Mouse (Mus musculus) induced T-regulatory cell, adult 2 months (primary cell): Measurements from ENCODE around the gene Trank1.

Experiments
- DNase-seq: peaks from one replicate; pipeline ENCODE4 v3.0.0-alpha.2; 2012; ENCODE audit warnings: low read depth

The Trank1 gene

GRCm38 (mm10) chr9:111381056-111382025 lies 69.8 kb downstream of the Trank1 start:
- DNase-seq, result no peak

DNA sequence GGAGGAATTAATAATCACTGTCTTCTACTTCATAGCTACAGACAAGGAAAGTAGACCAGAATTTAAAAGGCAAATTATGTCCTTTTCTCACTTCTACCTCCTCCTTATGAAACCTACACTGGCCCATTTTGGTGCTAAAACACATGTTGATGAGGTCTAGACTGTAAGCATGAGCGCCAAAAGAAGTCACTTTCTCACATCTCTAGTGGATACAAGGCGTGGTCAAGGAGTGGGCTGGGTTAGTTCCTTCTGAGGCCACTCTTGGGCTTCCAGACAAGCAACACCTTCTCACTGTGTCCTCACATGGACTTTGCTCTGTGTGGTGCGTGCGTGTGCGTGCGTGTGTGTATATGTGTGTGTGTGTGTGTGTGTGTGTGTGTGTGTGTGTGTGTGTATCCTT lies 70.9 kb downstream of the Trank1 start:
- DNase-seq, result no peak

- DNase-seq, result no peak
Observed at GRCm38 (mm10) chr9:111383046-111383445, 71.5 kb downstream of the Trank1 start.

- no peak for DNase-seq
Observed at GRCm38 (mm10) chr9:111383756-111384155, 72.2 kb downstream of the Trank1 start.

GRCm38 (mm10) chr9:111385526-111386491 lies 74.3 kb downstream of the Trank1 start:
- DNase-seq, result no peak

DNA sequence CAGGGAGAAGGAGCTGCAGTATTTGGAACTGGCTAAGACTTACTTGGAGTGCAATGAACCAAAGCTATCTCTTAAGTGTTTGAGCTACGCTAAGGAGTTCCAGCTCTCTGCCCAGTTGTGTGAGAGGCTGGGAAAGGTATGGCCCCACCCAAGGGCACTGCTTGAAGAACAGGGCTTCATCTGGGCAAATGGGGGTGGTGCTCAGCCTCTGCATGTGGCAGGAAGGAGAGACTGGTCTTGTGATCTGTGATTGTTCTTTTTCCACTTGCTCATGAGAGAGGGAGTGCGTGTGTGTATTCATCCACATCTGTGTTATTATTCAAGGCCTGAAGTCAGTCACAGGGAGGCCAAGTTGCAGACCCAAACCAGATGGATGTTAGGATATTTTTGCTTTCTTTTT lies 75.0 kb downstream of the Trank1 start:
- DNase-seq, result no peak

GRCm38 (mm10) chr9:111387576-111387975 lies 76.0 kb downstream of the Trank1 start:
- no peak for DNase-seq

DNA sequence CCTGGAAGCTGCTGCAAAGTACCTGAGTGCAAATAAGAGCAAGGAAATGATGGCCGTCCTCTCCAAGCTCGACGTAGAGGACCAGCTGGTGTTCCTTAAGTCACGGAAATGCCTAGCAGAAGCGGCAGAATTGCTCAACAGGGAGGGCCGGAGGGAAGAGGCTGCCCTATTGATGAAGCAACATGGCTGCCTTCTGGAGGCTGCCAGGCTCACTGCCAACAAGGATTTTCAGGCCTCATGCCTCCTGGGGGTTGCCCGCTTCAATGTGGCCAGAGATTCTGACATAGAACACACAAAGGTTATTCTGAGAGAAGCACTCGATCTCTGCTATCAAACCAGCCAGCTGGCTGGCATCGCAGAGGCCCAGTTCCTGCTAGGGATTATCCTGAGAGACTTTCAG lies 78.5 kb downstream of the Trank1 start:
- no peak for DNase-seq

DNA sequence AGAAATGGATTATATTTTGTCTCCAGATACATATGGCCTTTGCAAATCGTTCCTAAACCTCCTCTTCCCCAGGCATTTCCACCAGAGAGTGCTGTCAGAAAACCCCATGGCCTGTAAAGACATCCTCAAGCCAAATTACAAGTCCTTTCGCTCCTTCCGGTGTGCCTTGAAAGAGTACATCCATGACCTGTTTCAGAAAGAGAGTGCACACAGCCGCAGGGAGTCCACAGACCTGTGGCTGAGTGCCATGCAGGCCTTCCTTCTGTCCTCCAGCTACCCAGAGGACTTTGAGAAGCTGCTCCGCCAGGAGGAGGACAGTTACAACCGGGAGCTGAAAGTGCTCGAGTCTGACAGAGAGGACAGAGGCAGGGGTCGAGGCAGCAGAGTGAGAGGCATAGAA lies 79.5 kb downstream of the Trank1 start:
- no peak for DNase-seq

DNA sequence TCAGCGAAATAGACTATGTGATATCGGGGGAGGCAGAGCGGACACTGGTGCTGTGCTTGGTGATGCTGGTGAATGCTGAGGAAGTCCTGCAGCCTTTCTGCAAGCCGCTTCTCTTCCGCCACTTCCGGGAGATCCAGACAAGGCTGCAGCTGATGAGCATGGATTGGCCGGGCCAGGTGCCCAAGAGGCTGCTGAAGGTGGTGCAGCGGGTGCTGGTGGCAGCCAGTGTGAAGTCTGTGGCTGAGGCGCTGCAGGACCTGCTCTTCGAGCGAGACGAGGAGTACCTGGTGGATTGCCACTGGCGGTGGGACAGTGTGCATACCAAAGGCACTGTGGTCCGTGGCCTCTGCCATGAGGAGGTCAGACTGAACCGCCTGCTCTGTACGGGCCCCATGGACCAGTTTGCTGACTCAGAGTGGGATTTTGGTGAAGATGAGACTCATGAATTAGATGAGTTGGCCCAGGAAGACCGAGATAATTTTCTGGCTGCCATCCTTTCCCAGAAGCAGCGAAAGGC lies 80.4 kb downstream of the Trank1 start:
- no peak for DNase-seq

DNA sequence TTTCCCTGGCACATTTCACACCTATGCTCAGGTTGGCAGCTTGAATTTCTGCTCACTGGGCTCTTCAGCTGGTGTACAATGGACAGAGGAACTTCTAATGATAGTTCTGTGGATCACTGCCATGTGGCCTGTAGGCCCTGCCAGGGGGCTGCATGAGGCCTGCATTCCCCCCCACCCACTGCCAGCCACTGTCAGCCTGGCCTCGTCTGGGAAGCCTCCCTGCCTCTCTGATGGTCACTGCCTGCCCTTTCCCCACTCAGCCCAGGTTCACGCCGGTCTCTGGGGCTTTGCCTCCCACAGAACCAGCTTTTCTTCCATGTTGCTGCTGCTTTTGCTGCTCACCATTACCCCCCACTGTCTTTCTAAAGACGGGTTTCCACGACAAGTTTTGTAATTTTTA lies 83.7 kb downstream of the Trank1 start:
- DNase-seq, result no peak

DNA sequence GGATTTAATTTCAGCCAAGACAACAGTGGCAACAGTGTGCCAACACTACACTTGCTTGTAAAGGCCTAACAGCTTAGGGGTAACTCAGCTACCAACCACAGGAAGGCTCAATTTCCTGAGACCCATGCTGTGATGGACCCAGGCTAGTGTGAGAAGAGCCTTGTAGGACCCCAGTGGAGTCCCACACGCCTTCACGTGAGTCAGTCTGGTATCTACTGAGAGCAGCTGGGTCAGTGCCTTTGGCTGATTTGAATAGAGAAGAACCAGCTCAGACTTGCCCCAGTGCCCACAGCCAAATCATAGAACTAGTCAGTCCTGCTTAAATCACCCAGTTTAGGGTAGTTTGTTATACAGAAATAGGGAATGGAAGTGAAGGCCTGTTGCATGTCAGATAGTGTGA lies 86.5 kb downstream of the Trank1 start:
- no peak for DNase-seq

DNA sequence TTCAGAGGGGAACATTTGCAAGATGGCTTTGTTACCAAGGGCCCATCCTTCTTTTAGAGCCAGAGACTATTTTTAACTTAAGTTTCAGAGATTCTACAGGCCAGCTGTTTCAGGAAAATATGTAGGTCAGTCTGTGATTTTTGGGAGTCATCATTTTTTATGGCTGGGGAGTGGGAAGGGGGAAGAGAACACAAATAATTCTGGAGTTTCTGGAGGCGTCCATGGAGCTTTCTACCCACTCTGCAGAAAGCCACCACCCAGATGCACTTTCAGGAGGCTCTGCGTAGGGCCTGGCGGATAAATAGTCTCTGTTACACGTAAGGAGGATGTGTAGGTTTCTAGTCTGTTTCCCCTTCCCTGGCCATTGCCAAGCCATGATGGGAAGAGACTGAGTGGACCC lies 88.5 kb downstream of the Trank1 start:
- no peak for DNase-seq

DNA sequence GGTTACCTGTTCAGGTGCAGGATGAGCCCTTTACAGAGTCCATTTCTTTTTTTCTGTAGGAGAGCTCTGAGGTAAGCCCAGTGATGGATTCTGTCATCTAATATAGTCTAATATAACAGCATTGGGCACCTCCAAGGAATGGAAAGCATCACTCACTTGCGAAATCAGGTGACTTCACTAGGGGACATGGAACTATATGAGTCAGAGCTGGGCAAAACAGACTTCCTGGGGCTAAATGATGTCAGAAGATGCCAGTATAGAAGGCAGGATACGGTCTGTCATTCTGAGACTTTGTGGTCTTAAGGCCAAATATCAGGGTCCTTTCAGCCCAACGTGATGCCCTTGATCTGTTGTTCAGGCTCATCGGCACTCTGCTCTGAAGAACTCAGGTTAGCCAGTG lies 91.6 kb downstream of the Trank1 start:
- no peak for DNase-seq

- no peak for DNase-seq
Observed at GRCm38 (mm10) chr9:111404346-111405079, 93.0 kb downstream of the Trank1 start.

- DNase-seq, result no peak
Observed at GRCm38 (mm10) chr9:111405080-111405428, 93.5 kb downstream of the Trank1 start.

DNA sequence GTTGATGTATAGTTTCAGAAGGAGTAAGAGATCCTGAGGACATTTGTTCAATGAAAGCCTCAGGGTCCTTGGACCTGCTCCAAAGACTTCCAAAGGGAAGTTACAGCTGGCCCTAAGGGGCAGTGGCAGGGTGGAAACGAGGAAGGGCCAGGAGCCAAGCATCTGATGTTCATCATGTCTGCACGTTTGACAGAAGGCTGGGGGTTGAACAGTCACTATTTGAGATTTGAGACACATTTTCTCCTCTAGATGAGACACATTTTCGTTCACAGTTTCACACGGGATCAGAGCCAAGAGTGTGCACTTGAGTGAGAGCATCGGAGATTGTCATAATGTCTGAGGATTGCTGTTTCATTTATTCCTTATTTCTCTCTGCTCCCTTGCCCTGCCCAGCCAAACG lies 96.5 kb downstream of the Trank1 start:
- DNase-seq, result no peak

DNA sequence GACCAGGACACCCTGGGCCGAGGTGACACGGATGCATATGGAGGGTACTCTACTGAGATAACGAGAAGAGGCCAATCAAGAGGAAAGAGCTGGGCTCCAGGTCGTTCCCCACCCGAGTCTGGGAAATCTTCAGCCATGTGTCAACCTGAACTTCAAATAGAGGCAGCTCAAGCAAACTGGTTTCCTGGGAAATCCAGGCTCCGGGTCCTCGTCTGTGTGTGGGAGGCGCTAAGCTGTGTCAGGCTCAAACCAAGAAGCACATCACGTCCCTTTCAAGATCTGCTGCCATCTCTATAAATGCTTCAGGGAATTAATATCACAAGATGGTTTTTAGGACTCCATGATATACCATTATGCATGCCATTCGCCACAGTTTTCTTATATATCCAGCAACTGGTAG lies 96.9 kb downstream of the Trank1 start:
- no peak for DNase-seq

GRCm38 (mm10) chr9:111412471-111413160 lies 101.1 kb downstream of the Trank1 start:
- no peak for DNase-seq

GRCm38 (mm10) chr9:111421862-111422261 lies 110.3 kb downstream of the Trank1 start:
- no peak for DNase-seq

DNA sequence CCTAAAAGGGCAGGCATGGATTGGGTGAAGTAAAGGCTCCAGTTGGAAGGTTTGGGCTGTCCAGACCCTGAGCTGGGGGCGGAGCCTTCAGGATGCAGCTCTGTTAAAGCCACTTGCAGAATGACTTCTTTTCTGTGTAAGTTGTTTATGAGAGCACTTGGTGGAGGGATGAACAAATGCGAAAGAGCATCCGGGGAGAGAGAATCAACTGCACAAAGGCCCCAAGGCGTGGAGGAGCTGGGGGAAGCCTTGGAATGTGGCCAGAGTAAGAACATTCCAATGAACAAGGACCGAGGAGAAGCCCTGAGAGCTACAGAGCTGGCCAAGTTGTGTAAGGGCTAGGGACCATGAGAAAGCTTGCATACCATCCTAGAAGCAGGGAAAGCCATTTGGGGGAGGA lies 111.0 kb downstream of the Trank1 start:
- no peak for DNase-seq
